Mouse (Mus musculus): ENCODE measurements around the gene Eps15l1.

Gene Eps15l1

GRCm38 (mm10) chr8:72321635-72322441, 99.4 kb downstream of the Eps15l1 start:
- no peak for DNase-seq (ENCODE audit: extremely low read depth, low read depth, low spot score)

GRCm38 (mm10) chr8:72320803-72321583, 100.3 kb downstream of the Eps15l1 start:
- DNase-seq (ENCODE audit: extremely low read depth, low read depth, low spot score), result no peak

GRCm38 (mm10) chr8:72319921-72320802, 101.1 kb downstream of the Eps15l1 start:
- DNase-seq (ENCODE audit: extremely low read depth, low read depth, low spot score), result no peak

GRCm38 (mm10) chr8:72319397-72319796, 101.9 kb downstream of the Eps15l1 start:
- no peak for DNase-seq (ENCODE audit: extremely low read depth, low read depth, low spot score)

- DNase-seq (ENCODE audit: extremely low read depth, low read depth, low spot score), result no peak
Measured at GRCm38 (mm10) chr8:72318801-72319322, 102.4 kb downstream of the Eps15l1 start, which contains the start of gene Klf2. Klf2 (plus strand) TSS chr8:72319033.

- no peak for DNase-seq (ENCODE audit: extremely low read depth, low read depth, low spot score)
Measured at GRCm38 (mm10) chr8:72317741-72318301, 103.4 kb downstream of the Eps15l1 start.

- DNase-seq (ENCODE audit: extremely low read depth, low read depth, low spot score), result no peak
Measured at GRCm38 (mm10) chr8:72316053-72316695, 105.1 kb downstream of the Eps15l1 start.

- no peak for DNase-seq (ENCODE audit: extremely low read depth, low read depth, low spot score)
Measured at GRCm38 (mm10) chr8:72312926-72313518, 108.2 kb downstream of the Eps15l1 start.

- no peak for DNase-seq (ENCODE audit: extremely low read depth, low read depth, low spot score)
Measured at GRCm38 (mm10) chr8:72310849-72311506, 110.3 kb downstream of the Eps15l1 start.

- no peak for DNase-seq (ENCODE audit: extremely low read depth, low read depth, low spot score)
Measured at GRCm38 (mm10) chr8:72308276-72308675, 113.0 kb downstream of the Eps15l1 start.

- DNase-seq (ENCODE audit: extremely low read depth, low read depth, low spot score), result no peak
Measured at GRCm38 (mm10) chr8:72306913-72307312, 114.3 kb downstream of the Eps15l1 start.

GRCm38 (mm10) chr8:72305210-72305905, 115.9 kb downstream of the Eps15l1 start, which contains the start of gene Gm10282:
Gm10282 (minus strand) TSS chr8:72305260.
- DNase-seq (ENCODE audit: extremely low read depth, low read depth, low spot score), result no peak

GRCm38 (mm10) chr8:72303633-72304032, 117.6 kb downstream of the Eps15l1 start:
- DNase-seq (ENCODE audit: extremely low read depth, low read depth, low spot score), result no peak

- no peak for DNase-seq (ENCODE audit: extremely low read depth, low read depth, low spot score)
Measured at GRCm38 (mm10) chr8:72302986-72303612, 118.2 kb downstream of the Eps15l1 start.

- no peak for DNase-seq (ENCODE audit: extremely low read depth, low read depth, low spot score)
Measured at GRCm38 (mm10) chr8:72301497-72301896, 119.8 kb downstream of the Eps15l1 start.

- no peak for DNase-seq (ENCODE audit: extremely low read depth, low read depth, low spot score)
Measured at GRCm38 (mm10) chr8:72300654-72301400, 120.4 kb downstream of the Eps15l1 start.

- DNase-seq (ENCODE audit: extremely low read depth, low read depth, low spot score), result no peak
Measured at GRCm38 (mm10) chr8:72298928-72299327, 122.3 kb downstream of the Eps15l1 start.

All from fat pad, adult 2 months (tissue).